Mouse (Mus musculus): ENCODE results near the gene Spink2.
"Not testable (repeated sequence)": the region's sequence is repeated elsewhere in the genome, so short reads cannot be mapped to it uniquely, and the experiment has no call there.

Spink2 gene

GRCm38 (mm10) chr5:77211236-77211635 is at the start of gene Spink2:
Spink2 (minus strand) TSS chr5:77211471.
- DNase-seq (ENCODE audit: low spot score in 2 of 2): peak in 1 of 2 experiments; percentile 12

GRCm38 (mm10) chr5:77260141-77260540 is 48.9 kb upstream of the Spink2 start:
- DNase-seq (ENCODE audit: low spot score in 2 of 2): no peak

- DNase-seq (ENCODE audit: low spot score in 2 of 2): no peak
These were observed 48.0 kb upstream of the Spink2 start for GRCm38 (mm10) chr5:77259315-77259714.

GRCm38 (mm10) chr5:77257603-77258002 is 46.3 kb upstream of the Spink2 start:
- DNase-seq (ENCODE audit: low spot score in 2 of 2): no peak

- DNase-seq (ENCODE audit: low spot score in 2 of 2): no peak
These were observed 43.1 kb upstream of the Spink2 start for GRCm38 (mm10) chr5:77254402-77254801.

GRCm38 (mm10) chr5:77253154-77253553 is 41.9 kb upstream of the Spink2 start:
- DNase-seq (ENCODE audit: low spot score in 2 of 2): no peak

GRCm38 (mm10) chr5:77252115-77252827 is 41.0 kb upstream of the Spink2 start:
- no peak for DNase-seq (ENCODE audit: low spot score in 2 of 2)

- no peak for DNase-seq (ENCODE audit: low spot score in 2 of 2)
These were observed 40.4 kb upstream of the Spink2 start for GRCm38 (mm10) chr5:77251656-77252055.

GRCm38 (mm10) chr5:77250083-77250482 is 38.8 kb upstream of the Spink2 start:
- DNase-seq (ENCODE audit: low spot score in 2 of 2): no peak

- no peak for DNase-seq (ENCODE audit: low spot score in 2 of 2)
These were observed 34.8 kb upstream of the Spink2 start for GRCm38 (mm10) chr5:77245787-77246671.

- no peak for DNase-seq (ENCODE audit: low spot score in 2 of 2)
These were observed 34.2 kb upstream of the Spink2 start for GRCm38 (mm10) chr5:77245463-77245786.

GRCm38 (mm10) chr5:77244331-77244987 is 33.2 kb upstream of the Spink2 start:
- no peak for DNase-seq (ENCODE audit: low spot score in 2 of 2)

GRCm38 (mm10) chr5:77237104-77237503 is 25.8 kb upstream of the Spink2 start:
- DNase-seq (ENCODE audit: low spot score in 2 of 2): no peak

- DNase-seq (ENCODE audit: low spot score in 2 of 2): no peak
These were observed 23.6 kb upstream of the Spink2 start for GRCm38 (mm10) chr5:77234921-77235320.

- not testable (repeated sequence) for DNase-seq (ENCODE audit: low spot score in 2 of 2)
These were observed 20.6 kb upstream of the Spink2 start for GRCm38 (mm10) chr5:77231863-77232262.

- DNase-seq (ENCODE audit: low spot score in 2 of 2): peak in 1 of 2 experiments; percentile 41
These were observed 17.7 kb upstream of the Spink2 start for GRCm38 (mm10) chr5:77228986-77229385.

GRCm38 (mm10) chr5:77223043-77223975 is 12.0 kb upstream of the Spink2 start:
- peak in 1 of 2 experiments; percentile 33 for DNase-seq (ENCODE audit: low spot score in 2 of 2)

GRCm38 (mm10) chr5:77217724-77218123 is 6.5 kb upstream of the Spink2 start:
- no peak for DNase-seq (ENCODE audit: low spot score in 2 of 2)

- peak; percentile 44 to 80 for DNase-seq (ENCODE audit: low spot score in 2 of 2)
These were observed 5.9 kb upstream of the Spink2 start for GRCm38 (mm10) chr5:77217211-77217610.

GRCm38 (mm10) chr5:77206134-77206533 is 5.1 kb downstream of the Spink2 start:
- DNase-seq (ENCODE audit: low spot score in 2 of 2): peak in 1 of 2 experiments; percentile 20

GRCm38 (mm10) chr5:77202238-77202637 is 9.0 kb downstream of the Spink2 start:
- no peak for DNase-seq (ENCODE audit: low spot score in 2 of 2)
